Mouse (Mus musculus): ENCODE data around the gene Dmrta2. TPM values are rescaled to one million over a fixed set of nuclear protein-coding genes. Genes with fewer than 3 reads are reported as not detected.

The Dmrta2 gene
- total RNA-seq (2015; ENCODE audit: low replicate concordance): not detected in 2 replicates
- total RNA-seq (2017; ENCODE audit: low replicate concordance): 0.51 TPM in 1 of 2 replicates, not detected in the other

DNA sequence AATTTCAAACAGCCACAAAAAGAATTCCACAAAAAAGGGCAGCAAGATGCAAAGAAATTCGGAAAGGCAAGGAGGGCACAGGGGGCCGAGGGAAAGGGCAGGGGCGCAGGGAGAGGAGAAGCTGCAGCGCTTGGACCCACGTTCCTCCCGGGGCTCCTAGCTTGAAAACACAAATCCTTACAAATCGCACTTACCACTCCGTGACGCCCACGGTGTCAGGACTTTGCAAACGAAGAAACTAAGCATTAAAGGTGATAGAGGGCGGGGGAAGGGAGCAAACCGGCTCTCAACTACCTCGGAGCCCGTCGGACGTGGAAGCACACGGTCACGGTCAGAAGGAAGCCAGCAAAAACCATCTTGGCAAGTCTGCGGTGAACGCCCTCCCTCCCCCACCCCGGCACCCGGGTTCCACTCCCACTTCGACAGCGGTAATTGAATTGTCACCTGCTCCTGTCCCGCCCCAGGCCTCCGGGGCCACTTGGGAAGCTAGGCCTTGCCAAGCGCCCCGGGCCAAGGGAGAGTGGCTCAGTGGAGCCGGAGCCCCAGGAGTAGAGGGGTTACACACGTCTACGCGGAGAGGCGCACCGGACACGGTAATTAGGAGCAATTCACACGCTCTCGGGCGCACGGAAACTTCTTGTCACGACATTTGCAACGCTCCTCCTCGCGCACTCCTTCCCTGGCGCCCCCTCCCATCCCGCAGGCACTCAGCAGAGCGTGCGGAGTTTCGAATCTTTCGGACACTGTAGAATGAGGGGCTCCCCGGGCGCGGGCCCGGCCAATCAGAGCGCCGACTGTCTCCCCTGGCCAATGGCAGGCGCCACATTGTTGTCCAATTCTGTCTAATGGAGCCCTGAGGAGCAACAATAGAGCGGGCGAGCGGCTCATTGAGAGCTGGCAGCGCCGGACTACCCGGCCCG, at the start of gene Dmrta2:
TSS of gene Dmrta2 (plus strand) at position 906 of the 920 bp plus-strand sequence.
- ATAC-seq (replicated peaks; ENCODE audit: low FRiP score, poor library complexity, severe bottlenecking): no peak

DNA sequence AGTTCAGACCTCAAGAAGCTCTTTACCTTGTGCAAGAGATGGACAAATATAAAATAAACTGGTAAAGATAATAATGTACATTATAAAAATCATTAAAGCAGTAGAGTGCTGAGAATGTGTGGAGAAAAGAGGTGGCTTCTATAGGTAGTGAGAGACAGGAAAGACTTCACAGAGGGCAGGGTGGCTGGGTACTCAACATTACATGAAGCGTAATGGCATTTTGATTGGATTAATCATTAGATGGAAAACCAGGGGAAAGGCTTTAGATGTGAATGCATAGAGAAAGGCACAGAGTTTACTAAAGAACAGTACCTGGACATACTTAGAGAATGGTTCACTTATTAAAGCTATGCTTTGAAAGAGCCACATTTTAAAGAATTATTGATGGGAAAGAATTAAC, 48.8 kb upstream of the Dmrta2 start:
- ATAC-seq (replicated peaks; ENCODE audit: low FRiP score, poor library complexity, severe bottlenecking): no peak

DNA sequence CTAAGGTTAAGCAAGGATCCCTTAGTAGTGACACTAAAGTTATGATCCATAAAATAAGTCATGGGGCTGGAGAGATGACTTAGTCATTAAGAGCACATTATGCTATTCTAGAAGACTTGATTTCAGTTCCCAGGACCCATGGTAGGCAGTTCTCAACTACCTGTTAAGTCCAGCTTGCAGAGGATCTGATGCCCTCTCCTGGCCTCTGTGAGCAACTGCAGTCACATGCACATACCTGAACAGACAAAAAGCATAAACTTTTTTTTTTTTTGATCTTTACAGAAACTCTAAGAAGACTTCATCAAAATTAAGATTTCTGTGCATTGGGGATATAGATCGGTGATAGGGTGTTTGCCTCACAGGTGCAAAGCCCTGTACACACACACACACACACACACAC, 47.4 kb upstream of the Dmrta2 start:
- ATAC-seq (replicated peaks; ENCODE audit: low FRiP score, poor library complexity, severe bottlenecking): no peak

DNA sequence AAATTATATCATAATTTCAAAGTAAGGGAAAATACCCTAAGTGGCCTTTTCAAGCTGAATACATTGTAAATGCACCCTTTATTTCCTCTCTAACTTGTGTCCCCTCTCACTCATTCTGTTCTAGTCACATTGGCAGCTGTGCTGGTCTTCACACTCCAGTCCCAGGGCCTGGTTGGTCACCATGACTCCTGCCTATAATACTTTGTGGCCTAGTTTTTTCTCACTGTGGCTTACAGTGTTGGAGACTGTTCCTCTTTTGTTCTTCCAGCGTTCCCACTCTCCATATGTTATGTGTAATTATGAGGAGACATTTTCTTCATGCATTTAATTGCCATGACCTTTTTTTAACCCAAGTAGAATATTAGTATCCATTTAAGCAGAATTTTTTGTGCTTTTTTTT, 46.9 kb upstream of the Dmrta2 start:
- ATAC-seq (replicated peaks; ENCODE audit: low FRiP score, poor library complexity, severe bottlenecking): no peak

DNA sequence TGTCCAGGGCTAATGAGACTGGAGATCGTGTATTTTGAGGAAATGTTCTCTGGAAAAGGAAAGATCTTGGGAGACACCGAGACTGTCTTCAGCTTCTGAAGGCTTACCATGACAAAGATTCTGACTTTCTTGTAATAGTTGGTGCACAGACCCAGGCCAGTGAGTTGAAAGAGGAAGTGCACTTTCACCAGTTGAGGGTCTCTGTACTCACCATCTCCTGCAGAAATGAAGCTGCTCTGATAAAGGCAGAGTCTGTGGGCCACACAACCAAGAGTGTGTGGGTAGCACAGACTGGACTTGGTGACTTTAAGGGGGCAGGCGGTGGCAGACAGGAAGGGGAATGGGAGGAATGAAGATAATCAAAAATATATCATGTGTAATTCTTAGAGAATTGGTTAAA, 41.3 kb upstream of the Dmrta2 start:
- no peak for ATAC-seq (replicated peaks; ENCODE audit: low FRiP score, poor library complexity, severe bottlenecking)

DNA sequence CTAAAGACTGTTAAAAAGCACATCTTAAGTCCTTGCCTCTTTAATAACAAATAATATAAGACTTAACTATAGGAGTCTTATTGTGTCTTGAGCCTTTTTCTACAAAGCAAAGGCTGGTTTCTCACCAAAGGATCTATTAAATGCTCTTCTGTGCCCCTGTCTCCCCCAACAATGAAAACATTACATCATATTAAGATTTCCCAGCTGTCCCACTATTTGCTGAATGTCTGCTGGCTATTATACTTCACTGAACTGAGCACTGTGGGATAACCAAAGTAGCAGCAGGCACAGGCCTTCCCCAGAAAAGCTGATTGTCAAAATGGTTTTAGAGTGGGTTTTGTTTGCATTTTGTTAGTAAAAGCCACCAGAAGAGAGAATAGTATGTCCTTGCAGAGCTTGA, 38.6 kb upstream of the Dmrta2 start:
- no peak for ATAC-seq (replicated peaks; ENCODE audit: low FRiP score, poor library complexity, severe bottlenecking)

DNA sequence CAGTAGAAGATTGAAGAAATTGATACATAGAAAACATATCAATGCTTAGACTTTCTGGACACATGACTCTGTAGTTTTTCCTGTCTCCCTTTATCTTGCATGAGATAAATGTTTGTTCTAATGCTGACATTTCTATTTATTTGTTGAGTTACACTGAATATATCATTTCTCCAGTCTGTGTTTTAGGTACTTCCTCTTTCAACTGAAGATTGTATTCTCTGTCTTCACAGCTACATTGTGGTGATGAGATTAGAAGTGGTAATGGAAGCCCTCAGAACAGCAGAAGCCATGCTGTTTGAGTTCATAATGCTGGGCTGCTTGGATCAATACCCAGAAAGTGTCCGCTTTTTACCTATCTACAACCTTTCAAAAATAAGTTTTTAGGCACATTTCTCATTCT, 32.3 kb upstream of the Dmrta2 start:
- ATAC-seq (replicated peaks; ENCODE audit: low FRiP score, poor library complexity, severe bottlenecking): no peak

DNA sequence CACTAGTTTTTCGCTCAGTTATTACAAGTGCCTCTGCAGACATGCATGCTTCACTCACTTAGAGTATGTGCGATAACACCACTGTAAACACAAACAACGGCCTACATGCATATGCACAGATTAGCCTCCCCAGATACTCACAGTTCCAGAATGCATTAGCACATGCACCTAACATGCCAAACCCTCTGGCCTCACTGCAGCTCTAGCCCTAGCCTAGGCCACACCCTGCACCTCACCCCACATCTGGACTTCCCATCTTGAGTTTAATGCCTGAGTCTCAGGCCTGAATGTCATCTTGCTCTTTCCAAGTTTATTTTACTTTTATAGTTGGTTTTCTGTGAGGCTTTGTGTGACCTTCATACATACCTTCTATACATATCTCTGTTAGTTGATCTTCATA, 28.5 kb upstream of the Dmrta2 start:
- ATAC-seq (replicated peaks; ENCODE audit: low FRiP score, poor library complexity, severe bottlenecking): no peak

DNA sequence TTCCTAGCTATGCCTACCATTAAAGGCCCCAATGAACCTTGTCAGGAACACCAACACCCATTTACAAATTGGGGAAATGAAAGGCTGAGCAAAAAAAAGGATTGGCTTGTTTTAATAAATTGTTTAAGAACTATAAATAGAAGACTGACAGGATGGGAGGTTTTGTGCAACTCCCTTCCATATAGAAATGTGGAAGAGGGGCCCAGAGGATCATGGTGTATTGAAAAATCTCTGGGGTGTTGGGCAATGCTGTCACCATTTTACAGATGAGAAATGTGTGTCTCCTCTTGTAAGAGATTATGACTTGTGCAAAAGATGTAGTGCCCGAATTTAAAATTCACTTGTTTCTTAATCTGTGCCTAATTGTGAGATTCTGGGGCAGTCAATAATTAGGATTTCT, 24.3 kb upstream of the Dmrta2 start:
- no peak for ATAC-seq (replicated peaks; ENCODE audit: low FRiP score, poor library complexity, severe bottlenecking)

DNA sequence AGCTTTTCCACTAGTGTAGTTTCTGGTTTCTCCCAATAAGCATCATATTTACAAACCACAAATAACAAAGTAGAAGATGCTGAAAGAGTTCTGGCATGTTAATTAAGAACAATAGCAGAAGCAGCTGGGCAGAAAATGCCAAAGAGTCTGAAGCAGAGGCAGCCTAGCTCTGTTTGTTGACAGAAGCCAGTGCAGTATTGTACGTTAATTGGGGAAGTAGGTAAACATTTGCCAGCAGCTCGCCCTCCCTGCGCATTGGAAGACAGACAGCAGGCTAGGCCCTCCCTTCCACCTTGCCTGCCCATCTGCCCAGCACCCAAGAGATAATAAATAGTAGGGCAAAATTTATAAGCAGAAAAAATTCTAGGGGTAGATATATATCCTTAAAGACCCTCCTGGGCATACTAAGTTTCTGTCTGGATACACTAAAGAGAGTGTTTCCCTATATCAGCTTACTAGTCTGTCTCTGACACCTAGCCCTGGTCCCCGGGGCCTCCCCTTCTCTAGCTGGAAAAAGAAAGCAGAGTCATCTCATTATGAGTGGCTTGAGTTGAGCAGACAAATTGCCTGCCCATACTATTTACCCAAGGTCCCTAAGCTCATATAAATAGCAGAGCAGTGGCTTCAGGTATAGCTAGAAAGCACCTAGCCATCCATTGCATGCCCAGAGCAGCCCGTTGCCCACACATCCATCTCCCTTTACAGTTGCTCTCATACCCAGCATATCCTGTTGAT, 17.5 kb upstream of the Dmrta2 start:
- no peak for ATAC-seq (replicated peaks; ENCODE audit: low FRiP score, poor library complexity, severe bottlenecking)

DNA sequence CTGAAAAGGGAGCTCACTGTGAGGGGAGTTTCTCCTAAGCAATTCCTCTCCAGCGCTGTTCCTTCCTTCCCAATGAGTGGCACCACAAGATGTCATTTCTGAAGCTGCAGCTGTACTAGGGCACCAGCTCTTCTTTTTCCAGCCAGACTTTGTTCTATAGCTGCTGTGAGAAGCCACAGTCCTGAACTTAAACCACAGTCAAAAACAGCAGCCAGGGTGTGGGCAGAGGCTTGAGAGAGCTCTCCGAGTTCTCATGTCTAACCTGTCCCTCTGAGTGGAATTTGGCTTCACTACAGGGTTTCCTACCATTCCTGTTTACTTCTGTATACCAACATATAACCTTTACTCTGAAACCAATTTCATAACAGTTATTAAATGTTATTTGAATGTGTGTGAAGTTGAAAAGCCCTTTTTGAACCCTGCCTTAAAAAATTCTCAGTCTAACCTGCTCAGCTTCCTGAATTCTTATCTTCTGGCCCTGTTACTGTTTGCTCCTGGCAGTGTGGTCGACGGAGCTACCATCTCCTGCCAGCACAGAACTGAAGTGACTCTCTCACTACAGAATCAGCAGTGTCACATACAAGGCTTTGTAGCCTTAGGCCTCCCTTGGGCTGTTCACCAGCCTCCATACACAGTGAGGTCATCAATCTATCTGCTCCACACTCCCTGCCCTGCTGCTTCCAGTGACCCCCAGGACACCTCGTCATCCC, 14.1 kb upstream of the Dmrta2 start:
- ATAC-seq (replicated peaks; ENCODE audit: low FRiP score, poor library complexity, severe bottlenecking): no peak

DNA sequence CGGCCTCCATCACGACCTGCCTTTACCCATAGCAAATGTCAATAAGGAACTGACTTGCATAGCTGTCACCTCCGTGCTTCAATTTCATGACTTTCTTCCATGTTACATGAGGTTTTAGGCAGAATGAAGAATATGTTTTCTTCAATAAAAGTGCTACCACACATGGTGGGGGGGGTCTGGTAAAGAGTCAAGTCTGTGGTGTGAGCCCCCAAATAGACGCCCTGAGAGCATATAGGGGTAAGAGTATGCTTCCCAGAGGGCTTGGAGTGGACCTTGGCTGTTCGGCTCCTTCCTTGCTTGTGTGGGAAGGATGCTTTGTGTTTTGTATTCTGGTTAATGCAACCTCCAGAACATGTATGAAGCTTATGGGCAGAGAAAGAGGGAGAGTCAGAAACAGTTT, 8.3 kb upstream of the Dmrta2 start:
- ATAC-seq (replicated peaks; ENCODE audit: low FRiP score, poor library complexity, severe bottlenecking): no peak

DNA sequence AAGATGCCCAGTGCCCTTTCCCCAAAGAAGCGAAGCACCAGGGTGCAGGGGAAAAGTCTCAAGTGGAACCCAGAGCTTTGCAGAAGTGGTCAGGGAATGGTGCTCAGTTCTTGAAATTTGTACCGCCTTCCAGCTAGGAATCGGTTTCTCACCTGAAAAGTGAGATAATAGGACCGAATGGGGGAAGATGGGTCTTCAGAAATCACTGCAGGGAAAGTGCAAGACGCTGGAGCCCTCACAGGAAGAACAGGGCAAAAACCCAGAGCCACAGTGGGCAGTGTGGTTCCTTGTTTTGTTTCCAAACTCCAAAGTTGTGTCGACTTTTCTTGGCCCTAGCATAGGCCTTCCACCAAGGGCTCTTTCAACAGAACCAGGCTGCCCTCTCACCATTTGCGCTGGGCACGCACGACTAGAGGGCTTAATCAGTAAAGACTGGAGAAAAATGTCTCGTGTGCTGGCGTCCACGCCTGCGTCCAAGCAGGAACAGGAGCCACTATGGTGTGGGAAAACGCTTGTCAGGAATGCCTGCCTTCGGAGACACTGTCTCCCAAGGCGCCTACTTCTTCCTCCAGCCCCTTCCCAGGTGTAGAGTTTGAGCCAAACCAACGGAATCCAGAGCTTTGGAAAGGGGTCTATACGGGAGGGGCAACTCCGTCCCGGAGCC, 3.7 kb upstream of the Dmrta2 start:
- no peak for ATAC-seq (replicated peaks; ENCODE audit: low FRiP score, poor library complexity, severe bottlenecking)

DNA sequence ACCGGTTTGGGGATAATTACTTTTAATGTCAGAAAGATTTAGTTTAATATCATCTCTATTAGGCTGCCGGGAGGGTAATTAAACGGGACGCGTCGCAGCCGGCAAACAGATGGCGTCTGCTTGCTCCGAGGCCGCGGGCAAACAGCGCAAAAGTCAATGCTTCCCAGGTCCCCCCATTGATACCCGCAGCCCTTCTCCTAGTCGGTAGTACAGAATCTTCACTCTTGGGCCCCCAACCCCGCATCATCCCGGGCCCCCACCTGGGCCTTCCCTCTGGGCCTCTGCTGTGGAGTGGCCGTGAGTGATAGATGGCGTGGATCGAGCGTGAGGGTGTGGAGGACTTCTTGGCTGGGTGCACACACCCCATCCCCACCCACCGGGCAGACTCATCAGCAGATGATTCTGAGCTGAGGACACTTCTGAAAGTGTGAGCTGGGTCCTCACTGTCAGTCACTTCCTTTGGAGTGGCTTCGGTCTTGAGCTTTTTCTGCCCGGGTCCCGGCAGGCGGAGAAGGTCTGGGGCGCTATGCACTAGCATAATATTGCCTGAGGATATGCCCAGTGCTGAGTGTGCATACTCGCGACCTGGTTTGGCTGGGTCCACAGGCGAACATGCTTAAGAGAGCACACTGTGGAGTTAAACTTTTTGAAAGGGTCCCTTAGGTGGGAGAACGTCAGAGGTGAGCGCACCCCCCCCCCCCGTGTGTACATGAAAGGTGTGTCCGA, 3.0 kb upstream of the Dmrta2 start:
- no peak for ATAC-seq (replicated peaks; ENCODE audit: low FRiP score, poor library complexity, severe bottlenecking)

DNA sequence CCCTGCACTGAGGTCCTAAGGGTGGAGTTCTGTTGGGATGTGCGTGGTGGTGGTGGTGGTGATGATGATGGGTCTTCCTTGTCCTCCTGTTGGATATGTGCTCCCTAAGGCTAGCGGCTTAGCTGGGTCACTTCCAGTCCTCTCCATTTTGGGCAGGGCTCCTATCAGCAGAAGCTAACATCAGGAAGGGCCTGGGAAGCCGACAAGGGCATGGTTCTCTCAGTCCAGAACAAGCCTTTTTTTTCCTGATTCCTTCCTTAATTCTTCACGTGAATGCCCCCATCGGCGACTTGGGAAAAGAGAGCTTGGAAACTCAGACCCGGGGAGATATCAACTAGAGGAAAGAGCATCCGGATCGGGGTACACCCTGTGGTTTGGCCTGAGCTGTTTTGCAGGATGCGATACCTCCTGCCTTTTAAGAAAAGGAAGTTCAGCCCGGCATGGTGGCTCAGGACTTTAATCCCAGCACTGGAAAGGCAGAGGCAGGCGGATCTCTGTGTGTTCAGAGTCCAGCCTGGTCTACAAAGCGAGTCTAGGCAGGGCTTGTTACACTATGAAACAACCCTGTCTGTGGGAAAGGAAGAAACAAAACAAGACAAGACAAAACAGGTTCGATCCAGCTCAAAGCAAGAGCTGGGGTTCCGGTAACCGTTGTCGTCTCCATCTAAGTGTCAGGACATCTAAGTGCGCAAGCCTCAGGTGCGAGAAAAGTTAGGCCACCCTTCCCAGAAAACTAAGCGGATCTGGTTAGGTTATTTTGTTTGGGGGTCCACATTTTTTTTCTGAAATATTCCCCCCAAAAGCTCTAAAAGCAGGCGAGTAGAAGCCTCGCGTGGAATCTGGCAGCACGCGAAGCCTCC, 2.2 kb upstream of the Dmrta2 start:
- ATAC-seq (replicated peaks; ENCODE audit: low FRiP score, poor library complexity, severe bottlenecking): no peak

DNA sequence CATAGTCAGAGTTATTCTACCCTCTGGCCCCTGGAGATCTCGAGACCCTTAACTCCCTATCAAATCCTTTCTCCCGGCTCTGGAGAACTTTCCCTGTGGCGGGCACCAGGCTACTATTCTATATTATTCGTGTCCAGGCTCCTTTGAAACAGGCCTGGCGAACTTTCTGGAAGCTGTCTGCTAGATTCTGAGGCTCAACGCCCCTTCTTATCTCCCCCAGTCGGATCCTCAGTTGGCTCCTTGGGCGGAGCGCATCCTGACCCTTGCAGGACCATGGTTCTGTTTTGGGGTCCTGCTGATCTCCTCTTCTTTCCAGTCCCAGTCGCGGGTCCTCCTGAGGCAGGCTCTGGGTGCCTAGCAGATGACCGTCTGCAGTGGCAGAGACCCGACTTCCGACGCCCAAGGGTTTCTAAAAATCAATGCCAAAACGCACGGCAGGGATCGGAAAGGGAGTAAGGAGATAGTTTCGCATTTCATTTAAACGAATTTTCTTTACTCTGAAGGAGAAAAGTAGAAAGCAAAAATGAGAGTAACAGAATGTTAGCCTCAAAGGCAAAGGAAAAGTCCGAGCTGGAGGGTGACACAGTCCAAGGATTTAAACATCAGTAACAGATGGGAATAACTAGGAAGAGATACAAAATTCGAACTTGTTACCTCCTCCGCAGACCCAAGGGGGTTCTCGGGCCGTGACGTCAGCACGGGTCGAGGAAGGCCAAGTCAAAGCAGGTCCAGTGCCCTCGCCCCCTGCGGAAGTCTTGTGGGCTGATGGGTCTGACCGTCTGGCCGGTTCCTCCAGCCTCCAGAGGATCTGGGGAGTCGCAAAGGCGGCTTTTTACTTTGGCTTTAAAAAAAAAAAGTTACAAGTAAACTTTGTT, 1.3 kb upstream of the Dmrta2 start:
- ATAC-seq (replicated peaks; ENCODE audit: low FRiP score, poor library complexity, severe bottlenecking): no peak

DNA sequence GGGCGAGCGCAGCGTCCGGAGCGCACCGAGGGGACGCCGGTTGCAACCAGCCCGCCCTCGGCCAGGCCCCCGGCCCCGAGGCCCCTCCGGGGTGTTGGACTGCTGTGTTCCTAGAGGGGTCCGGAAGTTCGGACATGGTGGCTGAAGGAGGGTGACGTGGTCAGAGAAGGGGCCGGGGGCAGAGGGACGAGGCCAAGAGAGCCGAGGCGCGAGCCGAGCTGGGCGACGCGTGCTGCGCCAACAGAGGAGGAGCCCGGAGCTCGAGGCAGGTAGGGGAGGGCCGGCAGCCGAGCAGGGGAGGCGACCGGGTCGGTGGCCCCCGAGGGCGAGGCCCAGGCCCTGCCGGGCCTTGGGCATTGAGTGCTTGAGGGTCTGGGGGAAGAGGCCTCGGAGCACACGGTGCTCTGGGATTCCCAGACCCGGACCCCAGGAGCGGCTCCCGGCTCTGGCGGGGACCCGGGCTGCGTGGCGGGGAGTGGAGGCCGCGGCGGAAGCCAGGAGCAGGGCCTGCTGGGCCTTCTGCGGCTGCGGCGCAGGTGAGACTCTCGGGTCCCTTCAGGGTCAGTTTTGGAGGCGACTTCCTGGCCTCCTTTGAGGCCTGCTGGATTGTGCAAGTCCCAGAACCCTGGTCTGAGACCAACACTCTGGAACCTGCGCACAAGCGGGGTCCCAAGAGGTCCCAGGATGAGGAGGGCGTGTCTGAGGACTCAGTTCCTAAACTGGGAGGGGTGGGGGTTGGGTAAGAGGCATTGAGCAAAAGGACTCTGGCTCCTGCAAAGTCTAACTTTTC, 410 bp downstream of the Dmrta2 start:
- ATAC-seq (replicated peaks; ENCODE audit: low FRiP score, poor library complexity, severe bottlenecking): no peak
